Mouse (Mus musculus) MEL (cell line): ENCODE data around the gene Scd4. TPM values are rescaled to one million over a fixed set of nuclear protein-coding genes. Genes with fewer than 3 reads are reported as not detected.
"Not testable (repeated sequence)": the region's sequence is repeated elsewhere in the genome, so short reads cannot be mapped to it uniquely, and the experiment has no call there.

ENCODE experiments used
- DNase-seq: peaks from one replicate; pipeline ENCODE4 v3.0.0; 2011; ENCODE audit warnings: low read depth, low spot score
- H3K27ac ChIP-seq: 2 replicates; pipeline ENCODE4 v1.5.1; 2012; ENCODE audit warnings: low read depth, mild to moderate bottlenecking, control low read depth, low read length, moderate library complexity; ENCODE audit not compliant: control insufficient read depth
- H3K27me3 ChIP-seq, 2 experiments: fragments of 150-350 bp in 1 of 2; sonication (generic) in 1 of 2; 2 replicates each; pipeline ENCODE4 v1.6.1; 2012; ENCODE audit warnings: low read length in 2 of 2, mild to moderate bottlenecking in 2 of 2, improper control_type of control experiment in 1 of 2, moderate library complexity in 1 of 2; ENCODE audit not compliant: insufficient read depth in 2 of 2, control insufficient read depth in 1 of 2
- H3K36me3 ChIP-seq, 2 experiments: 2 replicates each; pipeline ENCODE4 v1.6.1; 2012 to 2014; ENCODE audit warnings: low read length in 2 of 2, improper control_type of control experiment in 1 of 2, inconsistent platforms in 1 of 2, mild to moderate bottlenecking in 1 of 2; ENCODE audit not compliant: insufficient read depth in 2 of 2, control insufficient read depth in 1 of 2
- H3K4me1 ChIP-seq, 2 experiments: fragments of 150-350 bp in 1 of 2; sonication (generic) in 1 of 2; 2 replicates each; pipeline ENCODE4 v1.6.1; 2012; ENCODE audit warnings: low read length in 2 of 2, improper control_type of control experiment in 1 of 2, mild to moderate bottlenecking in 1 of 2; ENCODE audit not compliant: insufficient read depth in 2 of 2, control insufficient read depth in 1 of 2
- H3K4me3 ChIP-seq, 2 experiments: fragments of 150-350 bp in 1 of 2; sonication (generic) in 1 of 2; 2 replicates each; pipeline ENCODE4 v1.5.1; 2012; ENCODE audit warnings: low read depth in 2 of 2, low read length in 2 of 2, mild to moderate bottlenecking in 2 of 2, moderate library complexity in 2 of 2, control low read depth in 1 of 2, improper control_type of control experiment in 1 of 2; ENCODE audit not compliant: control insufficient read depth in 1 of 2, insufficient read depth in 1 of 2
- H3K79me2 ChIP-seq: 2 replicates; pipeline ENCODE4 v1.6.1; 2012; ENCODE audit warnings: mild to moderate bottlenecking, low read length, moderate library complexity; ENCODE audit not compliant: control insufficient read depth, poor library complexity, insufficient read depth
- H3K9ac ChIP-seq: 2 replicates; pipeline ENCODE4 v1.6.1; 2012; ENCODE audit warnings: low read depth, mild to moderate bottlenecking, control low read depth, low read length, moderate library complexity; ENCODE audit not compliant: control insufficient read depth, poor library complexity, severe bottlenecking
- H3K9me3 ChIP-seq: fragments of 150-350 bp; sonication (generic); replicated peaks from 2 replicates; pipeline ENCODE4 v1.6.1; 2012; ENCODE audit warnings: mild to moderate bottlenecking, low read length, improper control_type of control experiment, moderate library complexity; ENCODE audit not compliant: insufficient read depth
- BHLHE40 ChIP-seq: IDR thresholded peaks from 2 replicates; pipeline ENCODE4 v1.6.1; 2012; ENCODE audit warnings: low read depth, mild to moderate bottlenecking, inconsistent platforms, low read length, improper control_type of control experiment, borderline replicate concordance
- CTCF ChIP-seq, 3 experiments: IDR thresholded peaks in 2 of 3; conservative IDR thresholded peaks in 1 of 3; 2 replicates each; pipeline ENCODE4 v1.5.1; 2011 to 2012; ENCODE audit warnings: low read length in 3 of 3, low read depth in 2 of 3, mild to moderate bottlenecking in 2 of 3, improper control_type of control experiment in 1 of 3, inconsistent platforms in 1 of 3, mixed read lengths in 1 of 3, moderate library complexity in 1 of 3; ENCODE audit not compliant: control insufficient read depth in 1 of 3, insufficient read depth in 1 of 3, poor library complexity in 1 of 3, severe bottlenecking in 1 of 3
- EP300 ChIP-seq, 2 experiments: IDR thresholded peaks; 2 replicates each; pipeline ENCODE4 v1.6.1; 2011; ENCODE audit warnings: improper control_type of control experiment in 2 of 2, low read length in 2 of 2, low read depth in 1 of 2, mild to moderate bottlenecking in 1 of 2
- ETS1 ChIP-seq: IDR thresholded peaks from 2 replicates; pipeline ENCODE4 v1.6.1; 2012; ENCODE audit warnings: low read depth, mild to moderate bottlenecking, inconsistent platforms, low read length, improper control_type of control experiment, moderate library complexity
- JUND ChIP-seq: IDR thresholded peaks from 2 replicates; pipeline ENCODE4 v1.6.1; 2011; ENCODE audit warnings: low read depth, mild to moderate bottlenecking, improper control_type of control experiment, low read length
- MAFK ChIP-seq: IDR thresholded peaks from 2 replicates; pipeline ENCODE4 v1.6.1; 2011; ENCODE audit warnings: low read depth, mild to moderate bottlenecking, low read length, improper control_type of control experiment, borderline replicate concordance
- MAZ ChIP-seq: IDR thresholded peaks from 2 replicates; pipeline ENCODE4 v1.6.1; 2012; ENCODE audit warnings: low read depth, mild to moderate bottlenecking, inconsistent platforms, low read length, improper control_type of control experiment
- MXI1 ChIP-seq: IDR thresholded peaks from 2 replicates; pipeline ENCODE4 v1.6.1; 2011; ENCODE audit warnings: mild to moderate bottlenecking, low read depth, low read length, improper control_type of control experiment
- MYC ChIP-seq: IDR thresholded peaks from 2 replicates; pipeline ENCODE4 v1.6.1; 2011; ENCODE audit warnings: low read depth, mild to moderate bottlenecking, low read length, improper control_type of control experiment, moderate library complexity
- POLR2AphosphoS2 ChIP-seq: IDR thresholded peaks from 2 replicates; pipeline ENCODE4 v1.6.1; 2011; ENCODE audit warnings: low read length, improper control_type of control experiment
- RAD21 ChIP-seq: IDR thresholded peaks from 2 replicates; pipeline ENCODE4 v1.6.1; 2011; ENCODE audit warnings: mild to moderate bottlenecking, low read depth, low read length, improper control_type of control experiment
- SMC3 ChIP-seq: IDR thresholded peaks from 2 replicates; pipeline ENCODE4 v1.6.1; 2011; ENCODE audit warnings: low read depth, low read length, improper control_type of control experiment
- TAL1 ChIP-seq: IDR thresholded peaks from 2 replicates; pipeline ENCODE4 v1.6.1; 2012; ENCODE audit warnings: mild to moderate bottlenecking, inconsistent platforms, low read length, moderate library complexity, mixed read lengths
- USF1 ChIP-seq: IDR thresholded peaks from 2 replicates; pipeline ENCODE4 v1.6.1; 2014; ENCODE audit warnings: low read depth, mild to moderate bottlenecking, inconsistent platforms, low read length, improper control_type of control experiment, moderate library complexity
- ZMIZ1 ChIP-seq: IDR thresholded peaks from 2 replicates; pipeline ENCODE4 v1.6.1; 2012; ENCODE audit warnings: low read depth, mild to moderate bottlenecking, inconsistent platforms, low read length, improper control_type of control experiment, moderate library complexity
- ZNF384 ChIP-seq: IDR thresholded peaks from 2 replicates; pipeline ENCODE4 v1.6.1; 2012; ENCODE audit warnings: low read depth, mild to moderate bottlenecking, inconsistent platforms, low read length, improper control_type of control experiment
- polyA plus RNA-seq, 2 experiments: library from polyadenylated mRNA; stranded (reverse) in 1 of 2; unstranded in 1 of 2; fragments of >175 nt in 1 of 2; fragments of >200 nt in 1 of 2; gene quantifications; 2 replicates each; pipeline versions ENCODE4 v1.2.1 to v1.2.4; 2012; ENCODE audit warnings: low replicate concordance in 2 of 2, low read depth in 1 of 2; ENCODE audit not compliant: insufficient read length in 2 of 2, insufficient read depth in 1 of 2, missing spikeins in 1 of 2
- total RNA-seq: library from RNA; depleted of rRNA; stranded (reverse); fragments of 300-350 nt; gene quantifications from 2 replicates; pipeline ENCODE4 v1.2.3, GENCODE M21; 2012

The Scd4 gene
- total and polyA plus RNA-seq, 3 experiments, result 0.31 to 0.36 TPM; not detected in 1

GRCm38 (mm10) chr19:44309351-44310154 is 23.3 kb upstream of the Scd4 start:
- Histone ChIP-seq H3K27ac (no peak overlapping the region), H3K9ac (no peak overlapping the region), H3K4me3 (no peak overlapping the region), H3K27me3 (no peaks in the 10 kb centered on the region), H3K4me1 (peaks cover 0 to 15% of the 10 kb centered on the region in 2 experiments; a peak in 2 of 4 replicates)
- no peak for TF ChIP-seq EP300 (IDR thresholded peaks at IDR 0.05; ENCODE audit: low read depth in 1 of 2, low read length in 2 of 2)
- TF ChIP-seq JUND, result no peak
- 0 out of 2 replicates have a peak, but pooled peaks have one; percentile 80 for TF ChIP-seq MYC
- TF ChIP-seq MXI1, result no peak
- TF ChIP-seq ZNF384, result peak; percentile 82
- TF ChIP-seq SMC3, result peak; percentile 40
- no peak for TF ChIP-seq BHLHE40
- TF ChIP-seq CTCF (IDR thresholded peaks at IDR 0.05 in 2 of 3, conservative IDR thresholded peaks at IDR 0.05 in 1 of 3; ENCODE audit: control insufficient read depth in 1 of 3, insufficient read depth in 1 of 3, low read depth in 2 of 3, low read length in 3 of 3, poor library complexity in 1 of 3, severe bottlenecking in 1 of 3), result peak in 2 of 3 experiments; percentile 26 to 27; a peak in 3 of 6 replicates
- TF ChIP-seq ETS1, result no peak
- 0 out of 2 replicates have a peak, but pooled peaks have one; percentile 22 for TF ChIP-seq ZMIZ1
- no peak for TF ChIP-seq MAFK
- TF ChIP-seq RAD21, result peak; percentile 28
- 0 out of 2 replicates have a peak, but pooled peaks have one; percentile 40 for TF ChIP-seq USF1
- no peak for TF ChIP-seq TAL1
- TF ChIP-seq MAZ, result no peak
- 0 out of 2 replicates have a peak, but pooled peaks have one; percentile 19 for TF ChIP-seq POLR2AphosphoS2
- TF ChIP-seq, all 39 proteins: peak for 8
- no peaks in the 10 kb centered on the region for H3K79me2 ChIP-seq
- no peaks in the 10 kb centered on the region for H3K9me3 ChIP-seq
- peak; percentile 56 for DNase-seq
- H3K36me3 ChIP-seq, result peaks cover 11 to 17% of the 10 kb centered on the region in 2 experiments

GRCm38 (mm10) chr19:44310155-44310575 is 22.7 kb upstream of the Scd4 start:
- not testable (repeated sequence) for H3K9me3 ChIP-seq, H3K79me2 ChIP-seq, H3K4me3 ChIP-seq, H3K9ac ChIP-seq, H3K27ac ChIP-seq, H3K27me3 ChIP-seq
- Histone ChIP-seq H3K36me3 (peaks cover 11 to 13% of the 10 kb centered on the region in 2 experiments), H3K4me1 (peaks cover 0 to 15% of the 10 kb centered on the region in 2 experiments; a peak in 2 of 4 replicates)
- DNase-seq, result peak; percentile 21
- TF ChIP-seq POLR2AphosphoS2, result 0 out of 2 replicates have a peak, but pooled peaks have one; percentile 10
